Mouse (Mus musculus) neutrophil, adult 83 days (primary cell): ENCODE results near the gene Tesc. TPM values are rescaled to one million over a fixed set of nuclear protein-coding genes. Genes with fewer than 3 reads are reported as not detected.

Experiments
- total RNA-seq, 2 experiments: library from RNA; stranded (reverse); gene quantifications; one replicate each; pipeline ENCODE4 v1.2.4; 2023

Tesc gene
- total RNA-seq: 10 to 100 TPM in 1 of 2 experiments, 1 to 10 TPM in 1; 8.7 to 16.3 TPM

GRCm38 (mm10) chr5:118027698-118028190 is at the start of gene Tesc:
TSS of gene Tesc (plus strand) at chr5:118027743.

Other genes starting within 250 kb of the Tesc start
- gene Nos1, start 246.7 kb upstream of the Tesc start, total RNA-seq: not detected
- 1 to 10 TPM; 3.7 to 5.3 TPM for gene Fbxo21, start 51.0 kb upstream of the Tesc start, total RNA-seq
- 10 to 100 TPM; 17.2 to 17.7 TPM for gene Fbxw8, start 127.7 kb downstream of the Tesc start, total RNA-seq
- not detected for gene Hrk, start 136.9 kb downstream of the Tesc start, total RNA-seq
- under 1 TPM in 1 of 2 experiments, not detected in 1; 0.22 TPM for gene Rnft2, start 217.4 kb downstream of the Tesc start, total RNA-seq
- gene 2410131K14Rik, start 217.5 kb downstream of the Tesc start, total RNA-seq: 1 to 10 TPM; 5.6 to 5.7 TPM